Mouse (Mus musculus): ENCODE data around the gene Dut.

DNA sequence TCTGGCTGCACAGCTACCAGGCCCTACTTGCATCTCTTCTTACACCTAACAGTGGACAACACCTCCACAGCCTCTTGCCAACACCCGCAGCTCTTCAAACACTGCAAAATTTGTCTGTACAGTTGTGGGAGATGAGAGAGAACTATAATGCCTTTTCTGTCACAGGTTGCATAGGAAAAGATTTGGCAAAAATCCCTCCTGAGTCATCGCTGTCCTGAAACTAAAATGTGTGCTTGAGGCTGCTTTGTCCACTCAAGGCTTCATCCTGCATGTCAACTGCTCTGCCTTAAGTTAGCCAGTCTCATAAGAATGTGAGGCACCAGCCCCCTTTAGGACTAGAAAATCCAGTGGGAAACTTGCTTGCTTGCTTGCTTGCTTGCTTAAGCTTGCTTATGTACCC is 12.9 kb upstream of the Dut start:
- no peak for TF ChIP-seq UBTF (IDR thresholded peaks at IDR 0.05; ENCODE audit: borderline replicate concordance, insufficient read depth, low read depth, low read length)
- TF ChIP-seq MAX (IDR thresholded peaks at IDR 0.05; ENCODE audit: low read length), result no peak
- TF ChIP-seq KAT2A (conservative IDR thresholded peaks at IDR 0.05; ENCODE audit: low read depth, low read length), result no peak
- no peak for TF ChIP-seq POLR2A (IDR thresholded peaks at IDR 0.05; ENCODE audit: control insufficient read depth in 1 of 2, insufficient read depth in 1 of 2, low read depth in 1 of 2, low read length in 2 of 2, poor library complexity in 1 of 2)
- TF ChIP-seq USF1 (IDR thresholded peaks at IDR 0.05; ENCODE audit: low read depth, low read length), result no peak
- no peak for TF ChIP-seq EP300 (IDR thresholded peaks at IDR 0.05; ENCODE audit: low read depth in 1 of 2, low read length in 2 of 2)
- TF ChIP-seq CHD2 (IDR thresholded peaks at IDR 0.05; ENCODE audit: low read length), result no peak
- no peak for TF ChIP-seq ZMIZ1 (IDR thresholded peaks at IDR 0.05; ENCODE audit: low read depth, low read length)
- no peak for TF ChIP-seq GATA1 (IDR thresholded peaks at IDR 0.05; ENCODE audit: low read depth, low read length)
- no peak for TF ChIP-seq SIN3A (IDR thresholded peaks at IDR 0.05; ENCODE audit: low read length)
- no peak for TF ChIP-seq CTCF (IDR thresholded peaks at IDR 0.05 in 2 of 3, conservative IDR thresholded peaks at IDR 0.05 in 1 of 3; ENCODE audit: control insufficient read depth in 1 of 3, insufficient read depth in 1 of 3, low read depth in 2 of 3, low read length in 3 of 3, poor library complexity in 1 of 3, severe bottlenecking in 1 of 3)
- TF ChIP-seq ELF1 (IDR thresholded peaks at IDR 0.05; ENCODE audit: low read depth, low read length), result no peak
